ENCODE assay signal across 29 mouse cellular contexts in genomic region chr16:11873292-11873691, GRCm38 (mm10). TPM values are rescaled to one million over a fixed set of nuclear protein-coding genes. Genes with fewer than 3 reads are reported as not detected.
DNase-seq lines count a peak whose midpoint lies in the region; ATAC-seq and TF ChIP-seq lines count a peak whose summit lies in the region.
"Had no signal": no experiment of that assay in that cellular context is flagged by ENCODE, and none has a peak within 500 bp of the region (broad histone marks: within the 10 kb centered on the region; RNA-seq: fewer than 3 reads in every experiment).

No protein-coding gene starts in this region.

- H3K4me2 ChIP-seq in heart, embryonic 12.5 days = no peak overlapping the region
- no peak overlapping the region for H3K4me2 ChIP-seq in midbrain, postnatal 0 days (ENCODE audit: low read depth, low read length, poor library complexity, severe bottlenecking)
- H3K4me2 ChIP-seq: embryonic facial prominence, embryonic 12.5 days; embryonic facial prominence, embryonic 15.5 days; heart, embryonic 11.5 days; heart, embryonic 15.5 days; hindbrain, embryonic 14.5 days had no signal

- 0 out of 2 replicates have a peak, but pooled peaks have one; percentile 45 for ATAC-seq in heart, embryonic 12.5 days (ENCODE audit: insufficient number of reproducible peaks, low FRiP score)
- ATAC-seq in midbrain, postnatal 0 days (ENCODE audit: low FRiP score) = 0 out of 2 replicates have a peak, but pooled peaks have one; percentile 27
- ATAC-seq: forebrain, embryonic 14.5 days; forebrain, postnatal 0 days; hindbrain, postnatal 0 days; inflammation-experienced regulatory T-cells, adult 6 months; intestine, embryonic 16.5 days; Patski had no signal

- peak; percentile 32 for DNase-seq in adrenal gland, adult 2 months
- no peak for DNase-seq in adrenal gland, adult 18-20 months (ENCODE audit: low spot score in 2 of 2)
- DNase-seq in cerebellum, postnatal 10 days = peak; percentile 43 to 57
- no peak for DNase-seq in cerebellum, postnatal 25 days
- DNase-seq in heart, adult 8-10 months (ENCODE audit: low spot score) = no peak
- DNase-seq in midbrain, postnatal 0 days (ENCODE audit: low spot score) = no peak
- no peak for DNase-seq in midbrain, embryonic 10.5 days (ENCODE audit: low spot score)
- DNase-seq: B cell, adult 2 months; cerebellum, adult 11-12 months; cerebellum, adult 8-10 months; forebrain, postnatal 0 days; heart, adult 2 months; heart, postnatal 10 days; heart, postnatal 36 days; kidney, adult 18-20 months; kidney, adult 9 months had no signal

- H3K4me1 ChIP-seq in heart, embryonic 12.5 days (replicated peaks) = no peaks in the 10 kb centered on the region
- no peaks in the 10 kb centered on the region for H3K4me1 ChIP-seq in midbrain, postnatal 0 days (ENCODE audit: insufficient read depth, low read length)
- no peaks in the 10 kb centered on the region for H3K4me1 ChIP-seq in midbrain, embryonic 10.5 days
- H3K4me1 ChIP-seq: embryonic facial prominence, embryonic 12.5 days; embryonic facial prominence, embryonic 15.5 days; heart, embryonic 15.5 days had no signal

- no peaks in the 10 kb centered on the region for H3K9me3 ChIP-seq in heart, embryonic 12.5 days (replicated peaks)
- H3K9me3 ChIP-seq in midbrain, postnatal 0 days (ENCODE audit: low read length) = no peaks in the 10 kb centered on the region
- no peaks in the 10 kb centered on the region for H3K9me3 ChIP-seq in midbrain, embryonic 10.5 days (replicated peaks)
- H3K9me3 ChIP-seq: embryonic facial prominence, embryonic 12.5 days; embryonic facial prominence, embryonic 15.5 days; G1E; heart, embryonic 15.5 days had no signal

- H3K36me3 ChIP-seq in heart, embryonic 12.5 days = peaks cover 35% of the 10 kb centered on the region
- H3K36me3 ChIP-seq in midbrain, postnatal 0 days (ENCODE audit: insufficient read depth, low read length) = no peaks in the 10 kb centered on the region
- H3K36me3 ChIP-seq in midbrain, embryonic 10.5 days = no peaks in the 10 kb centered on the region
- H3K36me3 ChIP-seq: embryonic facial prominence, embryonic 12.5 days; embryonic facial prominence, embryonic 15.5 days had no signal

- H3K27ac ChIP-seq in heart, embryonic 12.5 days (ENCODE audit: poor library complexity, severe bottlenecking) = no peak overlapping the region
- no peak overlapping the region for H3K27ac ChIP-seq in midbrain, postnatal 0 days (ENCODE audit: low read depth, low read length)
- no peak overlapping the region for H3K27ac ChIP-seq in midbrain, embryonic 10.5 days (replicated peaks)
- H3K27ac ChIP-seq: embryonic facial prominence, embryonic 12.5 days; embryonic facial prominence, embryonic 15.5 days; heart, adult 2 months; heart, embryonic 15.5 days; hindbrain, embryonic 14.5 days; hindbrain, postnatal 0 days had no signal

- TF ChIP-seq CTCF in midbrain, postnatal 0 days (IDR thresholded peaks at IDR 0.05) = no peak

- 86% methylated on average over 3 of the region's 3 CpGs for WGBS in heart, embryonic 12.5 days
- 87% methylated on average over 3 of the region's 3 CpGs for WGBS in midbrain, postnatal 0 days
- WGBS in midbrain, embryonic 10.5 days = 89% methylated on average over 3 of the region's 3 CpGs

- H3K27me3 ChIP-seq in heart, embryonic 12.5 days (replicated peaks) = no peaks in the 10 kb centered on the region
- no peaks in the 10 kb centered on the region for H3K27me3 ChIP-seq in midbrain, postnatal 0 days (ENCODE audit: insufficient read depth, low read length)
- no peaks in the 10 kb centered on the region for H3K27me3 ChIP-seq in midbrain, embryonic 10.5 days (ENCODE audit: low read depth, poor library complexity, severe bottlenecking)
- H3K27me3 ChIP-seq: CH12.LX; embryonic facial prominence, embryonic 12.5 days; embryonic facial prominence, embryonic 15.5 days; heart, embryonic 15.5 days; Patski had no signal

- H3K4me3 ChIP-seq in heart, embryonic 12.5 days = no peak overlapping the region
- no peak overlapping the region for H3K4me3 ChIP-seq in midbrain, postnatal 0 days (ENCODE audit: low read depth, low read length)
- H3K4me3 ChIP-seq in midbrain, embryonic 10.5 days = no peak overlapping the region
- H3K4me3 ChIP-seq: embryonic facial prominence, embryonic 12.5 days; embryonic facial prominence, embryonic 15.5 days; heart, adult 2 months; heart, embryonic 15.5 days had no signal

- H3K9ac ChIP-seq in heart, embryonic 12.5 days = no peak overlapping the region
- no peak overlapping the region for H3K9ac ChIP-seq in midbrain, postnatal 0 days (replicated peaks; ENCODE audit: low read length, poor library complexity, severe bottlenecking)
- H3K9ac ChIP-seq: embryonic facial prominence, embryonic 12.5 days; embryonic facial prominence, embryonic 15.5 days; forebrain, postnatal 0 days; heart, embryonic 15.5 days; hindbrain, embryonic 14.5 days had no signal

RNA-seq across cellular contexts. Expression of gene Cpped1, which starts 36.0 kb away (rescaled TPM):
- total RNA-seq in adrenal gland, adult 2 months (2021) = 10 to 100 TPM; 43.0 to 47.0 TPM
- 25.7 and 28.6 TPM in 2 replicates for polyA plus RNA-seq in adrenal gland, adult 2 months (2012; rRNA removed)
- 10 to 100 TPM; 40.6 to 45.4 TPM for total RNA-seq in adrenal gland, adult 18-20 months (2021)
- 30.6 and 36.3 TPM in 2 replicates for polyA plus RNA-seq in heart, embryonic 12.5 days (2016; fragmentation: Nextera tagmentation; extraction: Ambion mirVana)
- 10 to 100 TPM; 52.8 to 61.2 (median 58.2) TPM for total RNA-seq in heart, adult 8-10 months (2022)
- total RNA-seq in midbrain, postnatal 0 days (2014; rRNA removed) = 20.7 and 20.9 TPM in 2 replicates
- polyA plus RNA-seq in midbrain, postnatal 0 days (2015; fragmentation: Nextera tagmentation; extraction: Ambion mirVana) = 18.8 and 19.2 TPM in 2 replicates
- 12.3 and 13.7 TPM in 2 replicates for polyA plus RNA-seq in midbrain, embryonic 10.5 days (2016; fragmentation: Nextera tagmentation; extraction: Ambion mirVana)

Comparison
In these comparisons a context has a peak if more than half of its experiments do, and no peak if none do; other contexts are left out.
1. DNase-seq: peak in adrenal gland, adult 2 months (single experiment) and cerebellum, postnatal 10 days (2 of 2); none in adrenal gland, adult 18-20 months (0 of 2), cerebellum, postnatal 25 days (0 of 2), heart, adult 8-10 months (single experiment), midbrain, postnatal 0 days (single experiment) and midbrain, embryonic 10.5 days (single experiment).